Mouse (Mus musculus) forebrain, embryonic 16.5 days (tissue): ENCODE data around the gene Sln. TPM values are rescaled to one million over a fixed set of nuclear protein-coding genes. Genes with fewer than 3 reads are reported as not detected.
A peak's percentile ranks its signal among the peaks of the same experiment; 100 is the strongest.

Experiments
- ATAC-seq: fragments of 200-750 bp; cut with Nextera tagmentation; 2 replicates; pipeline ENCODE4 v1.8.0; 2017; ENCODE audit warnings: mild to moderate bottlenecking, moderate library complexity
- H3K27ac ChIP-seq: fragments of 300-500 bp; sonication (generic); 2 replicates; pipeline ENCODE4 v1.5.1; 2014; ENCODE audit warnings: low read length, control low read depth
- H3K27me3 ChIP-seq: fragments of 300-500 bp; sonication (generic); replicated peaks from 2 replicates; pipeline ENCODE4 v1.6.1; 2014; ENCODE audit warnings: low read length; ENCODE audit not compliant: control insufficient read depth, insufficient read depth
- H3K36me3 ChIP-seq: fragments of 300-500 bp; sonication (generic); 2 replicates; pipeline ENCODE4 v1.6.1; 2014; ENCODE audit not compliant: control insufficient read depth, insufficient read depth
- H3K4me1 ChIP-seq: fragments of 300-500 bp; sonication (generic); replicated peaks from 2 replicates; pipeline ENCODE4 v1.6.1; 2014; ENCODE audit warnings: low read length; ENCODE audit not compliant: control insufficient read depth, insufficient read depth
- H3K4me2 ChIP-seq: fragments of 300-500 bp; sonication (generic); 2 replicates; pipeline ENCODE4 v1.6.1; 2014; ENCODE audit warnings: mild to moderate bottlenecking, low read length, control low read depth
- H3K4me3 ChIP-seq: fragments of 300-500 bp; sonication (generic); replicated peaks from 2 replicates; pipeline ENCODE4 v1.5.1; 2014; ENCODE audit warnings: mild to moderate bottlenecking, low read length, control low read depth
- H3K9ac ChIP-seq: fragments of 300-500 bp; sonication (generic); replicated peaks from 2 replicates; pipeline ENCODE4 v1.6.1; 2014; ENCODE audit warnings: low read depth, low read length, control low read depth
- H3K9me3 ChIP-seq: fragments of 300-500 bp; sonication (generic); 2 replicates; pipeline ENCODE4 v1.6.1; 2016; ENCODE audit warnings: low read length; ENCODE audit not compliant: control insufficient read depth
- WGBS: fragments of 180-500 bp; shearing (Covaris S2); extraction: QIAGEN DNeasy Blood & Tissue Kit; methylation state at CpG from one replicate; pipeline ENCODE4 v1.1.7; 2014; 5-methylcytosine and 5-hydroxymethylcytosine counted together
- polyA plus RNA-seq: library from polyadenylated mRNA; unstranded; fragments of >200 nt; fragmentation: Nextera tagmentation; extraction: Ambion mirVana; gene quantifications from 2 replicates; pipeline ENCODE4 v1.2.1, GENCODE M21; 2015

Gene Sln
- polyA plus RNA-seq, 1 experiment from 2014 or later, result 1.1 TPM

DNA sequence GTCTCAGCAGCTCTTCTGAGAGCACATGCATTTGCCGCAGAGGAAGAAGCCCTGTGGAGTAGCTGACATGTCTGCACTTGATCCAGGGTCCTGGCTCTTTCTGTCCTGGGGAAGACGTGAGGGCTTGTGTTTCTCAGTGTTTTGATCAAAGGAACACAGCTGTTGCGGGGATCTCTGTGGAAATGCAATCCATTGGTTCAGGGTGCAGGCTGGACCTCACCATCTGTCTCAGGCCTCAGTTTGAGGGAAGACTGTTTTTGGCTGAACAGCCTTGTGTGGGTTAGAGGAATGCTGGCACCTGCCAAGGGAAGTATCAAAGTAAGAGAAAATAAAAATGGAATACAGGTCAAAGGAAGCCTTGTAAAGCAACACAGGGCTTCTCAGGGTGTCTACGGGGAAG lies 14.0 kb upstream of the Sln start:
- H3K27ac ChIP-seq, result no peak overlapping the region
- no peaks in the 10 kb centered on the region for H3K9me3 ChIP-seq
- ATAC-seq, result no peak
- H3K27me3 ChIP-seq, result no peaks in the 10 kb centered on the region
- no peaks in the 10 kb centered on the region for H3K36me3 ChIP-seq
- no peak overlapping the region for H3K4me2 ChIP-seq
- no peak overlapping the region for H3K9ac ChIP-seq
- 70% methylated on average over 4 of the region's 4 CpGs for WGBS
- no peak overlapping the region for H3K4me3 ChIP-seq
- no peaks in the 10 kb centered on the region for H3K4me1 ChIP-seq

GRCm38 (mm10) chr9:53838816-53839215 lies 11.1 kb upstream of the Sln start:
- Histone ChIP-seq H3K4me2 (no peak overlapping the region), H3K4me1 (no peaks in the 10 kb centered on the region), H3K9me3 (no peaks in the 10 kb centered on the region), H3K4me3 (no peak overlapping the region), H3K27ac (no peak overlapping the region), H3K27me3 (no peaks in the 10 kb centered on the region), H3K36me3 (no peaks in the 10 kb centered on the region), H3K9ac (no peak overlapping the region)
- ATAC-seq, result no peak
- WGBS, result 78% methylated on average over 8 of the region's 8 CpGs

DNA sequence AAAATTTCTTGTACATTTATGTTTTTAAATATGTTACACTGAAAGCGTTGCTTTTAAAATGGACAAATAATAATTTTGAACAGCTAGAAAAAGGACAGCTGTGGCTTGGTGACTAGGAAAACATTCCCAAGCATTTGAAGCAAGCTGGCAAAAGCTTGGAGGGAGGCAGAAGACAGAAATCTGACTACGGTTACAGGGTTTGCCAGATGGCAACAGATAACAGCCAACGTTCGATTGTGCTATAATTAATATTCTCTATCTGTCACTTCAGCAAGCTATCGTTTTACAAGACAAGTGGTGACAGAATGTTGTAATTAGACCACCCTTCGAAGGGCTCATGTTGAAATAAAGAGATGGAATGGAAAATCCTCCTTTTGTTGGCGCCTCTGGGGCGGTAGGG lies 1.4 kb upstream of the Sln start:
- 31% methylated on average over 8 of the region's 8 CpGs for WGBS
- H3K4me1 ChIP-seq, result peaks cover 10% of the 10 kb centered on the region
- H3K9me3 ChIP-seq, result no peaks in the 10 kb centered on the region
- peak overlapping the region; percentile 87 for H3K27ac ChIP-seq
- H3K27me3 ChIP-seq, result no peaks in the 10 kb centered on the region
- H3K9ac ChIP-seq, result no peak overlapping the region
- no peak overlapping the region for H3K4me3 ChIP-seq
- H3K4me2 ChIP-seq, result no peak overlapping the region
- peak; percentile 82 for ATAC-seq
- no peaks in the 10 kb centered on the region for H3K36me3 ChIP-seq

DNA sequence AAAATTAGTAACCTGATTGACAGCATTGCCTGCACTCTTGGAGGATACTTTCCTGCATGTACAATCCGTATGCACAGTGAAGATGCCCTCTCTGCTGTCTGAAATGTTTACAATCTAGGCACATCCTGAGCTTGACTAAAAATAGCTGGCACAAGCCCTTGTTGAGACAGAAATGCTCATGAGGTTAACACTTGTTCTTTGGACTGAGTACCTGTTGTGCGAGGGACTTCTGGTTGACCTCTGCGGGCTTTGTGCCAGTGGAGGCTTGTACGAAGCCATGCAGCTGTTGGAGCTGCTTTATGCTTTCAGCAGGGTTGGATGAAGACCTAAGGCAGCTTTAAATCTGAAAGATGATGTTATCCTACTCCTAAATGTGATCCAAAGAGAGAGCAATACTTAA lies 2.2 kb downstream of the Sln start:
- no peak overlapping the region for H3K27ac ChIP-seq
- H3K36me3 ChIP-seq, result no peaks in the 10 kb centered on the region
- no peak overlapping the region for H3K4me3 ChIP-seq
- H3K27me3 ChIP-seq, result no peaks in the 10 kb centered on the region
- peaks cover 10% of the 10 kb centered on the region for H3K4me1 ChIP-seq
- no peak for ATAC-seq
- no peak overlapping the region for H3K9ac ChIP-seq
- no peak overlapping the region for H3K4me2 ChIP-seq
- 87% methylated on average over 4 of the region's 4 CpGs for WGBS
- H3K9me3 ChIP-seq, result no peaks in the 10 kb centered on the region

DNA sequence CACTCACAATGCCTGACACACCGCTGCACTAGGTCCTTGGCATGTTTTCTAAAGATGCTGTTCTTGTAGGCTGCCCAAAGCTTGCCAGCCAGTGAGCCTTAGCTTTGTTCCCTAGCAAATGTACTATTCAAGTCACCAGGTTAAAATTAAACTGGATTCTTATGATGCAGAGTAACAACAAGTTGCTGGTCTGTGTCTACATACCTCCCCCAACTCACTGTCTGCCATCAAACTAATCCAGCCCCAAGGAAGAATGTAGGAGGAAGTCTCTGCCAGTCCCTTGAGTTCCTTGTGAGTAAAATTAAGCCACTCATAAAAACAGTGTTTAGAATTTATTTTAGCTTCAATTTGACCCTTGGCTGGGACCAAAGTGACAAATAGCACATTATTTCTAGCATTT lies 3.7 kb downstream of the Sln start:
- 68% methylated on average over 1 of the region's 1 CpGs for WGBS
- Histone ChIP-seq H3K36me3 (no peaks in the 10 kb centered on the region), H3K27ac (no peak overlapping the region), H3K27me3 (no peaks in the 10 kb centered on the region), H3K9me3 (no peaks in the 10 kb centered on the region), H3K4me1 (peaks cover 5% of the 10 kb centered on the region), H3K4me2 (no peak overlapping the region), H3K9ac (no peak overlapping the region), H3K4me3 (no peak overlapping the region)
- ATAC-seq, result no peak

DNA sequence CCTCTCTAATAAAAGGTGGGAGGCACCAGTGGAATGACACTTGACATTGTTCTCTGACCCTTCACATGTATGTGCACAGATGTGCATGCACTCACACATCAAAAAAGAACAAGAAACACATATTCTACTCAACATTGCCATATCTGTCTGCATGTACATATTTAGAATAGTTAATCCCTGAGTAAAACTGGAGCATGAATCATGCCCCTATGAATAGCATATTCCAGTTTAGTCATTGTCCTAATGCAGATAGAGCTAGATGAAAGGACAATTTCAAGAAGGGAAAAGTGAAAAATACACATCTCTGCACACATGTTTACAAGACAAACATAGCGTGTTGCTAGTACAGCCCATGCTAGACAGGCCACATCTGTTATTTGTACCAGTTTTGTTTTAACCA lies 4.6 kb downstream of the Sln start:
- Histone ChIP-seq H3K4me3 (no peak overlapping the region), H3K9ac (no peak overlapping the region), H3K4me1 (peaks cover 3% of the 10 kb centered on the region; the same call in 1 of the 2 replicates), H3K9me3 (no peaks in the 10 kb centered on the region), H3K4me2 (no peak overlapping the region), H3K36me3 (no peaks in the 10 kb centered on the region), H3K27me3 (no peaks in the 10 kb centered on the region), H3K27ac (no peak overlapping the region)
- WGBS, result 90% methylated on average over 1 of the region's 1 CpGs
- no peak for ATAC-seq

- Histone ChIP-seq H3K27ac (no peak overlapping the region), H3K36me3 (no peaks in the 10 kb centered on the region), H3K4me2 (no peak overlapping the region), H3K27me3 (no peaks in the 10 kb centered on the region), H3K4me1 (no peaks in the 10 kb centered on the region), H3K9me3 (no peaks in the 10 kb centered on the region), H3K9ac (no peak overlapping the region), H3K4me3 (no peak overlapping the region)
- 88% methylated on average over 5 of the region's 5 CpGs for WGBS
- ATAC-seq, result no peak
Measured at GRCm38 (mm10) chr9:53857864-53858263, 7.9 kb downstream of the Sln start.

DNA sequence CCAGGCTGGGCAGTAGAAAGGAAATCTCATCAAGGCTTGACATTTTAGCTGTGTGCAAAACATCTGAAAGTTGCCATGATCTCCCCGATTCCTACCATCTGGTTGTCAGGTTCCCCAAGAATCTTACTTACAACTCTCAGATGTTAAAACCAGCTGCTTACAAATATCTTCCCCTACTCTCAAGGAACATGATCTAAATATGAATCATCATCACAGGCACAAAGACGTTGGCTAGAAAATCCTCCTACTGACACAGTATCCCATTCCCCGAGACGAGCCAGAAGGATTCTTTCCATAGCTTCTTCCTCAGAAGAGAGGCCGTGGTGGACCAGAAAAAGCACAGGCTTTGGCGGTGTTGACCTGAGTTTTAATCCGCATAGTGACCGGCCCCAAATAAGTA lies 23.3 kb downstream of the Sln start:
- Histone ChIP-seq H3K4me3 (no peak overlapping the region), H3K4me2 (no peak overlapping the region), H3K36me3 (no peaks in the 10 kb centered on the region), H3K9me3 (no peaks in the 10 kb centered on the region), H3K27me3 (no peaks in the 10 kb centered on the region), H3K9ac (no peak overlapping the region), H3K4me1 (no peaks in the 10 kb centered on the region), H3K27ac (no peak overlapping the region)
- WGBS, result 90% methylated on average over 8 of the region's 8 CpGs
- no peak for ATAC-seq

DNA sequence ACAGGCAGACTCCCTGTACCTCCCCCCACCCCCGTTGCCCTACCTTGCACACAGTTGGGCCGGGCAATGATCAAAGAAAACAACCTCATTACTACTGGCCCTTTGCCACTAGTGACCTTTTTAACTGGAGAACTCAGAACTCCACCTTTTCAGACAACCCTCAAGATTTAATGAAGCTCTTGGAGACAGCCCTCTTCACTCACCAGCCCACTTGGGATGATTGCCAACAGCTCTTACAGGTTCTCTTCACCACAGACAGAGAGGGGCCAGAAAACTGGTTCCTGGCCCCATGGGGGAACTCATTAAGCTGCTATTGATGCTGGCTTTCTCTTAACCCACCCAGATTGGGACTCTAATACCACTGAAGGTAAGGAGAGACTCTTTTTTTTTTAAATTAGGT lies 27.5 kb downstream of the Sln start:
- Histone ChIP-seq H3K36me3 (no peaks in the 10 kb centered on the region), H3K4me2 (no peak overlapping the region), H3K27ac (no peak overlapping the region), H3K4me3 (no peak overlapping the region), H3K9ac (no peak overlapping the region), H3K4me1 (no peaks in the 10 kb centered on the region), H3K9me3 (no peaks in the 10 kb centered on the region), H3K27me3 (no peaks in the 10 kb centered on the region)
- no peak for ATAC-seq
- WGBS, result 31% methylated on average over 2 of the region's 2 CpGs

GRCm38 (mm10) chr9:53883588-53884280 lies 33.8 kb downstream of the Sln start:
- peak; percentile 94 for ATAC-seq
- Histone ChIP-seq H3K4me2 (no peak overlapping the region), H3K4me1 (peaks cover 5% of the 10 kb centered on the region), H3K9me3 (no peaks in the 10 kb centered on the region), H3K36me3 (no peaks in the 10 kb centered on the region), H3K27me3 (no peaks in the 10 kb centered on the region), H3K4me3 (no peak overlapping the region), H3K27ac (peak overlapping the region; percentile 69), H3K9ac (no peak overlapping the region)
- 80% methylated on average over 23 of the region's 23 CpGs for WGBS
